Mouse (Mus musculus) cerebellum, adult 9-11 months (tissue): ENCODE measurements around the gene Them5.

Source experiments
- DNase-seq: peaks from one replicate; pipeline ENCODE4 v3.0.0; 2022

Them5 gene

DNA sequence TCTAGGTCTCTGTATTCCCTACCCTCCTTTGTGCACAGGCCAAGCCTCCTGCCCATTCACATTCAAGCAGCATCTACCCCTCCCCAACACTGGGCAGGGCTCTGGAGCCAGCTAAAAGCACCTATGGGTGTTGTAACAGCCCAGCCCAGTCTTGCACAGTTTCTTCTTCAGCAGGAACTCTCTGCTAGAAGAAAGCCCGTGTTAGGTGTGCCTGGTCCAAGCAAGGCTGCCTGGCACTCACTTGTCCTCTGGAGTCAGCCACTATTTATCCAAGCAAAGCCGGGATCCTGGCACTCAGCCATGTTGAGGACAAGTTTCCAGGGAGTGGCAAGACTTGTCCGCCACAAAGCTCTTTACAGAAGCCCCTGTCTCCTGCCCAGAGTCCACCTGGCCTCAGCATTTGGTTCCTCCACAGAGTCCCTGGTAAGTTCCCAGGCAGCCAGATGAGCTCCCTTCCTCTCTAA, at the start of gene Them5:
Gene Them5, plus strand, starts transcription at position 141 of the 464 bp plus-strand sequence.
- no peak for DNase-seq

DNA sequence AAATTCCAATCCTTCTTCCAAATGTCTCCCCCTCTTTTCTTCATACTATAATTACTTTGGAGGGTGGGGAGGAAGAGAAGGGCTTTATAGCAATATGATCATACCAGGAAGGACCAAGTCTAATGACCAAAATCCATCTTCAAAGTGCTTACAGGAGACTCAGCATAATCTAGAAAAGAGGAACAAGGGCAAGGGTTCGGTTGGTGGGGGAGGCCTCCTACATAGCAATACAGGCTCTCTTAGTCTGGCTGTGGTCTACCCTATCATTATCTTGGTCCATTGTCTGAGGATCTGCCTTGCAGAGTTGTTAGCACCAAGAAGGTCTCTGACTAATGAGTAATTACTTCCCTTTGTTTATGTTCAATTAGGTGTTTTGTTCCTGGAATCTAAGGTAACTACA, 36.4 kb upstream of the Them5 start:
- no peak for DNase-seq

DNA sequence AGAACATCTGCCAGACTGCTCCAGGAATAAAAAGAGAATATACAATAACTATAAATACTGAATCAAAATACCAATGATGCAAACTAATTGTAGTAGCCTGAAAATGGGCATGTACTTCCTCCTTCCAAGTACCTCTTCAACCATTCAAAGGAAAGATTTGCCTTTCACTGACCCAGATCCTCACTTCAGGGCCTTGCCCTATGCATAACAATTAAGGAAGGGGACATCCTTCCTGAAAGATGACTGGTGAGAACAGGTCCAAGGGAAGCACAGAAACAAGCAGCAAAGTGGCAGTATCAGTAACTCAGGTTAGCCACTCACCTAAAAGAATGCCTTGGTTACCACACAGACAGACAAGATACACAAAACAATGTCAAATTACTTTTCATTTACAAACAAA, 34.9 kb upstream of the Them5 start:
- DNase-seq, result no peak

DNA sequence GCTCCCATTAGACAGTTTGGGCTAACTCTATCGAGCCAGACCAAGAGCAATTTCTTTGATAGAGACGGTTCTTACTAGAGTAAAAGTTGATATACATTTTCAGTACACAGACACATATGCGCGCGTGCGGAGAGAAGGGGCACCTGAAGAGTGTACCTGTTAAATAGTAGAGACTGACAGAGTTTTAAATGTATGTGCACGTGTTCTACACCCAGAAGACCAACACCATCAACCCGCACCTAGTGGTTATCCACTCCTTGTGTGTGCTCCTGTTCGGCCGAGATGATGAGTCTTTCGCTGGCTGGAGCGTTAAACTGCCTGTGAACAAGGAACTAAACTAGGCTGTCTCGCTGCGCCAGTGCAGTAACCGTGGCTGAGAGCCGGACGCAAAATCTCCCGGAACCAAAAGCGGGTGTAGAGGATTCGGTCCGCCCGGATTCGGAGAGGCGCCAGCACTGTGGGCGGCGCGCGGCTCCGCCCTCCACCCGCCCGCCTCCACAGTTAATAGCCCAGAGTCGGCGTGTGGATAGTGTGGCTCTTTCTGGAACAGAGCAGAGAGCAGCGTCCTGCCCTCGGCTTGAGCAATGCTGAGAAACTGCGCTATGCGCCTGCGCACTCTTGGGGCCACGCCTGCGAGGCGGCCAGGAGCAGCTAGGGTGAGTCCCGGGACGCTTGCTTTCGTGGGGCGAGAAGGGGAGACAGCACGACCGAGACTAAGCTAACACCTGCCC, 32.1 kb upstream of the Them5 start, which contains the start of gene Them4:
Gene Them4, plus strand, starts transcription at position 457 of the 731 bp plus-strand sequence.
- DNase-seq, result peak; percentile 97

DNA sequence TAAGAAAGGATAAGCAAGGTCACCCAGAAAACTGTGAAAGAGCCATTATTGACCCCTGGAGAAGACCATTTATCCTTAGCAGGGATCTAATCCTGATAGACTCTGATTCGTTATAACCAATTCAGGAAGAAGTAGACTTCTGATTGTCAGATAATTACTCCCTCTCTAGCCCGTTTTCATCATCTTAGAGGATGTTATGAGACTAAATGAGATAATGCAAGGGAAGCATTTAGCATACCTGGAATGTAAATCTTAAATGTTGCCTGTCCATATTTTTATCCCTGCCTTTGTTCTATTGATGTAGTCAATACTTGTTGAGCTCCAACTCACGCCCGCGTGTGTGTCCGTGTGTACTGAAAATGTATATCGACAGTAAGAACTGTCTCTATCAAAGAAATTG, 31.4 kb upstream of the Them5 start:
- DNase-seq, result peak; percentile 13

DNA sequence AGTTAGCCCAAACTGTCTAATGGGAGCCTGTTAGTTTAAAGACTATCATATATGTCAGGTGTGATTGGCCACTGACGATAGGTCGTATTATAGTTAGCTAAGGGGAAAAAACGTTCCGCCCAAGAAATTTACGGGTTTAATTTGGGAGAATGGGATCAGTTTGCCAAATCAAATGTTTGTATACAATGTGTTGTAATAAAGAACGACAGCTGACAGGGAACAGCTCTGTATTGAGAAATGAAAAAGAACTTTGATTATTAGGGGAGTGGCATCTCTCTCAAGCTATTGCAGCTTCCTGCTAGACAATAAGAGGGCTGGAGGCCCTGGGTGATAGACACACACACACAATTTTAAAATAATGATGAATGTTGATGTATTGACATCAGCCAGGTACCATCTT, 31.0 kb upstream of the Them5 start:
- DNase-seq, result no peak

DNA sequence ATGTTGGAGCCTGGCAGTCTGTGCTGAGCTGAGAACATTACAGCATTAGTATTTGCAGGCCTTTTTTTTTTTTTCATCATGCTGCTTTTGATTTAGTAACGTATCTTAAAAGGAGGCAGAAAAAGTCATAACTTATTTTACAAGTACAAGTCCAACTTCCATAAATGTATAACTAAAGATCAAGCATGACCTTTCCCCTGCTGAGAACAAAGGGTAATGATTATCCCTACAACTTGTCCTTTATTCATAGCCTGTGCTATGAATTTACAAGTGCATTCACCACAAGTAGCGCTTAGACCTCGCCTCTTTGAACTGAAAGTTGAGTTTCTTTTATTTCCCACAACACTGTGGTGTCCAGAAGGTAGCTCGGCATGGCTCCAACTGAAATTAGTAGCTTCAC, 30.5 kb upstream of the Them5 start:
- DNase-seq, result peak; percentile 16

DNA sequence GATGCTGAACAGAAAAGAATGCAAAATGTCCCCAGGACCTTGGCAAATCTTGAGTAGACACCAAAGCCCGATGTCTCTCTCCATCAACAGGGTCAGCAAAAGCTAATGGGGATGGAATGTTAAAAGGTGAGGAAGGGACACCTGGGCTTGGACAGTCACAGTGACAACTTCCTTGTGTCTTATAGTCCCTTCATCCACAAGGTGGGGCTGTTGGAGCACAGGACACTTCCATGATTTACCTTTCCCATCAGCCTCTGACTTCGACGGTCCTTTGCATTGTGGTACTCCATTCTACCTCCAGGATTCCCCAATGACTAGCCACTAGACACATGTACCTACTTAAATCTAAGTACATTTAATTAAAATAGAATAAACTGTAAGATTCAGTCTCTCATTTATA, 13.2 kb upstream of the Them5 start:
- no peak for DNase-seq

DNA sequence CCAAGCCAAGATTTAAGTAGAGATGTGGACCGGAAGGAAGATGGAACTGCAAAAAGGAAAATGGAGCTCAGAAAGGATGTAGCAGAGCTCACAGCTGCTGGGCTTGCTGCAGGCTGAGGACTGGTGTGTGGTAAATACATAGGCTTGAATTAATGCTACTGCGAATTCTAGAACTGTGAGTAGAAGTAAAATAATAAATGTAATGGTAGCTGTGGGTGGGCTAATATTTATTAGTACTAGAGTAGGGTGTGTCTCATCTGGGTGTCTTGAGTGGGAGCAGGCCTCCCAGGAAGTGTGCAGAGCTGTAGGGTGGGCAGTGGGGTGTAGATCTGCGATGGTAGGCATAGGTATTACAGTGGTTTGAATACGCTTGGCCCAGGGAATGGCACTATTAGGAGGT, 7.5 kb upstream of the Them5 start:
- no peak for DNase-seq

DNA sequence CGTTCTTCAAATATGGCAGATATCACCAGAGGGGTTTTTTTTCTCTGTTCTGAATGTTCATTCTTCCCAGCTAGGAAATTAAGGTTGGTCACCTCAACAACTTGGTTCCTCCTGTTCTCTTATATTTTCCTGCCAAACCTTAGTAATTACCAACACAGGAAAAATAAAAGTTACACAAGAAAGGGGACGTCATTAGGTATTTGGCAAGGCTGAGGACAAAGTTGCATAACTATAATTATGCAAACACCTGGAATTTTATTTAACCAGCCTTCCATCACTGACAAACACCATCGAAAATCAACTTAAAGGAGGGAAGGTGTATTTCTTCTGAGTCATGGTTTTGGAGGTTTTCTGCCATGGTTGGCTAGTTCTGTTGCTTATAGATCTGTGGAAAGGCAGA, 3.4 kb upstream of the Them5 start:
- DNase-seq, result no peak

DNA sequence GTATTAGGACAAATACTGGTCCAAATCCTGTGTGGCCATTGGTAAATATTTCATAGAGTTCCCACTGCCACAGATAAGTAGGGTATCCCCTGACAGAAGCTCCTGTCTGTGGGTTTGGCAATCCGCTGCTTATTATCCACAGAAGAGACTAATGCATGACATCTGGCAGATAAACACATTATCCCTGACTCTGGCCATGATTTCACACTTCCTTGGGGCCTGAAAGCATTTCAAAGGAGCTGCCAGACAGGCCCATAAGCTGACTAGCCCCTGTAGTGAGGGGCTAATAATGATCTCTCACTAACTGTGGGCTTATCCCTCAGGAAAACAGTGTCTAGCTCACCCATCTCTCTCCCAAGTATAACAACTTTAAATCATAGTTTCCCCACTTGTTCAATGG, 653 bp downstream of the Them5 start:
- no peak for DNase-seq

DNA sequence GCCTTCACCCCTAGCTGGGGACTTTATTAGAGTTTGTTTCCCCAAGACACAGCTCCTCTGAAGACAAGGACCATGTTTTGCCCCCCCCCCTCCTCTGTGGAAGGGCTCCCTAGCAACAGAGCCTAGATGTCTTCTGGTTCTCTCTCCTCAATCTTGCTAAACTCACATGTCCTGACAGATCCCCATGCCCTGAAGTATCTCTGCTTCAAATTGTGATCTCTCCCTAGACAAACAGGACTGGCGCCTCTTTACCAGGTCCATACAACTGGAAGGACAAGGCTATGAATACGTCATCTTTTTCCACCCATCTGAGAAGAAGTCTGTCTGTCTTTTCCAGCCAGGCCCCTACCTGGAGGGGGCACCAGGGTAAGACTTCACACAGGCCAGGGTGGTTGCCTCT, 2.3 kb downstream of the Them5 start:
- no peak for DNase-seq

DNA sequence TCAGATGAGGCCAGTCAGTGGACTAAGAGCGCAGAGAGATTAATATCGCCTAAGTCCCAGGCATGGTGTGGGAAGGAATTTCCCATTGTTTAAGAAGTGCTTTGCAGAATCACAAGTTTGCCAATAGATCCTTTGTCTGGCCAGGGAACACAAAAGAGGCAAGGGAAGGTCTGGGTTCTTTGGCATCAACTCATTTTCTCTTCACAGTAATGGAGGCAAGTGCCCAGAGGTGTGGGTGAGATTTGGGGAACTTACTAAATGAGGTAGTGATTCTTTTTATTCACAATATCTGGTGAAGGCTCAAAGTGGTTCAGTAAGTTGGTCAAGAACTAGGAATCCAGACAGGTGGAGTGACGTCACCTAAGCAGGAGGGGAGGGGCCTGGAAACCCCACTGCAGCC, 3.0 kb downstream of the Them5 start:
- DNase-seq, result no peak

DNA sequence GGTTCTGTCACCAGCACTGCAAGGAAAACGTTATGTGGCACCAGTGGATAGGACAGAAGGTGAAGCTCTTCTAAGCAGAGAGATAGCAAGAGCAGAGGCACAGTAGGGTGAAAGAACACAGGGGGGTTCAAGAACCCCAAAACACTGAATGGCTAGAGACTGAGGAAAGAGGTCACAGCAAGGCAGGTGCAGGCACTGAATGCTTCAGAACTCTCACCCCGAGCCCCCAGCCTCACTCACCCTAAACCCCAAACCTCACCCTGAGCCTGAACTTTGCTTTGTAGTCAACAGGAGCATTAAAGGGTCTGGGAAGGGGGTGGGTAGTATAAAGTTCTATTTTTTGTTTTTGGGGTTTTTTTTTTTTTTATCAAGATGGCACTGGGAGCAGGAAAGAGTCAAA, 6.2 kb downstream of the Them5 start:
- DNase-seq, result no peak

DNA sequence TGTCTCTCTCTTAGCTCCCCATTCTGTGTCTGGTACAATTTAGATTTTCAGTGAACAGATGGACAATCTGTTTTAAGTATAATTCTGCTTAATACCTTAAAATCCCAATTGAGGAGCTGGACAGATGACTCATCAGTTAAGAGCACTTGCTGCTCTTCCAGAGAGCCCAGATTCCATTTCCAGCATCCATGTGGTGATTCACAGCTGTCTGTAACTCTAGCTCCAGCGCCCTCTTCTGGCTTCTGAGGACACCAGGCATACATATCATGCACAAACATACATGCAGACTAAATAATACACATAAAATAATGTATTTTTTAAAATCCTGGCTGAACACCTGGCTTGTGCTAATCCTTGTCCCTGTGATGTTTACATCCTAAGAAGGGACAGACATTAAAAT, 18.9 kb downstream of the Them5 start:
- DNase-seq, result no peak

DNA sequence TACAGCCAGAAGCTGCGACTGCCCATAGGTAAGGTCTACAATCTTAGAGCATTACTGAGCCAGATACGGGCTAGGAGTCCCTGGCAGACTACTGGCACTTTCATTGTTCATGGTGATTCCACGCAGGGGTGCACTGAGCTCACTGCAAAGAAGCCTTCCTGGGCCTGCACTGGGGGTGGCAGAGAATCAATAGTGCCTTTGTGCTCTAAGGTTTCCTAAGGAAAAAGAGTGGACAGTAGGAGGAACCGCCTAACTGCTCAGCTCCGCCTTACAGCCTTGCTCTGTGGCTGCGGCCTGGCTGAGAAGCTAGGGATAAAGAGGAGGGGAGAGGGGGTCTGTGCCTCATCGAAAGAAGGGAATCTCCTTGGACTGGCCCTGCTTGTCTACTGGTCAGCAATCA, 20.2 kb downstream of the Them5 start, which contains the start of gene C2cd4d:
Gene C2cd4d, plus strand, starts transcription at position 301 of the 400 bp plus-strand sequence.
- peak; percentile 14 for DNase-seq

DNA sequence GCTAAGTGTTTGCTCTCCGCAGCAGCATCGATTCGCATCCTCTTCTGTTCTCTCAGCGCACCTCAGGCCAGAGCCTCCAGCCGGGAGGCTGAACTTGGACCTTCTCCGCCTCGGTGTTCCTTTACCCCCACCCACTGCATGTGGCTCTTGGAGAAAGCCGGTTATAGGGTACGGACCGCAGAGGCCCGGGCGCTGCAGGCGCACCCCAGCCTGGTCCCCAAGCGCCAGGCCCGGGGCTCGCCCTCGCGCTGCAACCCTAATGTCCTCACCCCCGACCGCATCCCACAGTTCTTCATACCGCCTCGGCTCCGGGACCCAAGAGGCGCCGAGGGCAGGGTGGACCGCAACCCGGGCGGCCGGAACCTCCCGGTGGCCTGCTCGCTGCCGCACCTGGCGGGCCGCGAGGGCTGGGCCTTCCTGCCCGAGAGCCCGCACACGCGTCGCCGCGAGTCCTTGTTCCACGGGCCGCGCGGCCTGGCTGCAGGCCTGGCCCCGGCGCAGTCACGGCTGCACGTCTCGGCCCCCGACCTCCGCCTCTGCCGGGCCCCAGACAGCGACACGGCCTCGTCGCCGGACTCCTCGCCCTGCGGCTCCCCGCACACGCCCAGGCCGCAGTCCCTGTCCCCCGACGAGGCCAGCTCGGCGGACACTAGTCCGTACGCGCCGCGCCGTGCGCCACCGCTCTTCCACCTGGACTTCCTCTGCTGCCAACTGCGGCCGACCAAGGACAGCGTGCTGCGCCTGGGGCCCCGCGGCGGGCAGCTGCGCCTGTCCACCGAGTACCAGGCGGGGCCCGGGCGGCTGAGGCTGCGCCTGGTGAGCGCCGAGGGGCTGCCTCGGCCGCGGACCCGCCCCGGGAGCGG, 21.6 kb downstream of the Them5 start:
- DNase-seq, result peak; percentile 75

DNA sequence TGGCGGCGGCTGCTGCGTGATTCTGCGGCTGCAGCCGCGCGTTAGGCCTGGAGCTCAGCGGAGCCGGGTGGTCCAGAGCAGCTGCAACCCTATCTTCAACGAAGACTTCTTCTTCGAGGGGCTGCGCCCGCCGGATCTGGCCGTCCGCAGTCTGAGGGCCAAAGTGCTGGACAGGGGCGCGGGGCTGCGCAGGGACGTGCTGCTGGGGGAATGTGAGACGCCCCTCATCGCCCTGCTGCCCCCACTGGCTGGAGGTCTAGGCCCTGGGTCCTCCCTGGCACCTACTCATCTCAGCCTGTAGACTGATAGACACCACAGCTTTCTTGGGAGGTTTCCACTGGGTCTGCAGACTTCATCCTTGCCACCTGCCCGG, 22.2 kb downstream of the Them5 start:
- peak; percentile 52 for DNase-seq

DNA sequence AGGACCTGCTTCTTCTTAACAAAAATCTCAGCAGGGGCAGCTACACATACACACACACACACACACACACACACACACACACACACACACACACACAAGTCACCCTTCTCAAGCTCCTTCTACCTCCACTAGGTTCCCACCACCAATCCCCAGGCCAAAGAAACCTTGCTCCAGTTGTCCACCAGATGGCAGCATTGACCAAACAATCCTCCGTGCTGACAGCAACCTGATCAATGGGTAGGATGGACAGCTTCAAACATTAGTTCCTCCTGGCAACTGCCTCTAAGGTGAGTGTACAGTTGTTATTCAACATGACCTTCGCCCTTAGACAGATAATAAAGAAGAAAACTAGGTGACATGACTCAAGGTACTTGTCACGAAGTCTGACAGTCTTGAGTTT, 24.9 kb downstream of the Them5 start:
- DNase-seq, result peak; percentile 83

DNA sequence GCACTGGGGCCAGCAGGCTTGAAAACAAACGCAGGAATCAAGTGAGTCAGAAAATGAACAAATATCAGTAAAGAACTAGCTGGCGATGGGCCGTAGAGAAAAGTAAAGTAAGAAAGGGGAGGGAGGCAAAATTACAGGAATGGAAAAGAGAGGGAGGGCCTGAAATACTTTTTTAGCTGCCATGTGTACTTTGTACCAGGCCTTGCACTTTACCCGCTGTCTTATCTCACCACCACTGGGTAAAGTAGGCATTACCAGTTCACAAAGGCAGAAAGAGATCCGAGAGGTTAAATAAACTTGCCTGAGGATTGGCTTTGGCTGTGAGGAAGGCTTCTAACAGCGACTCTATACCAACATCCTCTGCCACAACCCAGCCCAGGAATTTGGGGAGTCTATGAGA, 25.6 kb downstream of the Them5 start:
- DNase-seq, result no peak

DNA sequence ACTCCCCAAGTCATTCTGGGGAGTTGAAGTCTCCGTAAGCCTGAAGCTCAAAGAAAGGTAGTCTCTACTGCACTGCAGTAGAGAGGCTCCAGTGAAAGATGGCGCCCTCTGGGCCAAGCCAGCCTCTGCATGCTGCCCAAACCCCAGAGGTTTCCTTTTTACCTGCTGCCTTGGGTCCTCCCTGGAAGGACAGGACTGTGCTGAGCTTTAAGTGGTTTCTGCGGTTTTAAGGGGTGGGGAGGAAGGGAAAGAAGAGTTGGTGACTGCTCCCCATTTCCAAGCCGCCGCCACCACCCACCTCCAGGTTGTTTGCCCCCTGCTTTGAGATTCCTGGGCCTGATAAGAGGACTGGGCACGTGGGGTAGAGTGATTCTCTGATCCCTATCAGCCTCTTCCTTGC, 26.7 kb downstream of the Them5 start:
- no peak for DNase-seq

DNA sequence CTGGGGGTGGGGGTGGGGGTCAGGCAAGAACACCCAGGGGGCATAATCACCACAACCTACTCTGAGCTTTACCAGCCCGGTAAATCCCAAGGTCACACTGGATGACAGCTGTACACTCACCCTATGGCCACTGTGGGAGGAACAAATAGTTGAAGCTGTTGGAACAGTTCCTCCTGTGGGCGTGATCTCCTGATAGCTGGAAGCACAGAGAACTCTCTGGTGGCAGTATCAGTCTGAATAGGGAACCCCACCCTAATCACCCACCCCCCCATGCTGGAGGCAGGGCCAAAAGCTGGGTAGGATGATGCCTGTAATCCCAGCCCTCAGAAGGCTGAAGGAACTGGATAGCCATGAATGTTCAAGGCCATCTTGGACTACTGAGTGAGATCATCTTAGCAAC, 27.8 kb downstream of the Them5 start:
- no peak for DNase-seq

DNA sequence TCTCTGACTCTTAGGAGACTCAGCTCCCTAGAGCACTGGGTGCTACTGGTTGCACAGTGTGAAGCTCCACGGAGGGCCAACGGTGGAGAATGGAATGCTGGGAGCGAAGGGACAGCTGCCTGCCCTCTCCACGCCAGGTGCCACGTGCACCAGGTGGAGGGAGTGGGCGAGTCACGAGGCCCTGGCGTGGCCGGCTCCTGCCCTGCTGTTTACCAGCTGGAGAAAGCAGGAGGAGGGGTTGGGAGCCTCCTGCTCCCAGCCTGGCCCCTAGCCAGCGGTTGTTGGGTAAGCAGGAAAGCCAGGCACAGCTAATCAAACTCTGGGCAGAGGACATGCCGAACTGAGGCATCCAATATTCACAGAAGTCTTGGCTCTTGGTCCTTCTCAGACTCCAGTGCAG, 29.7 kb downstream of the Them5 start:
- peak; percentile 87 for DNase-seq

DNA sequence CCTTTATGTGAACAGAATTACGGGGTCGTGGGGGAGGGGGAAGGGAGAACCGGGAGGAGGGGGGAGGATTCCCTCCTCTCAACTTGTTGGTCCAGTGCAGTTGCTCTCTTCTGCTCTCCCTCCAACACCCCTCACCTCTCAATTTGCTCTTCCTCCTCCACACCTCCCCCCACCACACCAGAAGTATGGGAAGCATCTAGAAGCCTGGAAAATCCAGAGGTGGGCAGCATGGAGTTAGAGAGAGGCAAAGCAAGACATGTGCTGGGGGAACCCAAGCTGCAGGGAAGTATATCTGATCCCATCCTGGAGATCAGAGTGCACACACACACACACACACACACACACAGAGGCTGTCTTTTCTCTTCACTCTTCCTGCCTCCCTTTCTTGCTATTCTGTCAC, 30.1 kb downstream of the Them5 start:
- no peak for DNase-seq
